Mouse (Mus musculus) midbrain, postnatal 0 days (tissue): ENCODE data around the gene Ccl27b. TPM values are rescaled to one million over a fixed set of nuclear protein-coding genes. Genes with fewer than 3 reads are reported as not detected.
"Not testable (repeated sequence)": the region's sequence is repeated elsewhere in the genome, so short reads cannot be mapped to it uniquely, and the experiment has no call there.

Source experiments
- ATAC-seq: fragments of 200-750 bp; cut with Nextera tagmentation; 2 replicates; pipeline ENCODE4 v1.8.0; 2017; ENCODE audit warnings: moderate number of reproducible peaks, mild to moderate bottlenecking, moderate TSS enrichment, moderate library complexity; ENCODE audit not compliant: low FRiP score
- DNase-seq: peaks from one replicate; pipeline ENCODE4 v3.0.0-alpha.2; 2015; ENCODE audit warnings: low spot score
- H3K27ac ChIP-seq: fragments of 300-500 bp; sonication (generic); 2 replicates; pipeline ENCODE4 v1.5.1; 2014; ENCODE audit warnings: low read depth, mild to moderate bottlenecking, low read length, mixed read lengths
- H3K27me3 ChIP-seq: fragments of 300-500 bp; sonication (generic); 2 replicates; pipeline ENCODE4 v1.6.1; 2014; ENCODE audit warnings: low read length, control low read depth, mixed read lengths; ENCODE audit not compliant: insufficient read depth
- H3K36me3 ChIP-seq: fragments of 300-500 bp; sonication (generic); 2 replicates; pipeline ENCODE4 v1.6.1; 2014; ENCODE audit warnings: low read length, control low read depth, mixed read lengths; ENCODE audit not compliant: insufficient read depth
- H3K4me1 ChIP-seq: fragments of 300-500 bp; sonication (generic); 2 replicates; pipeline ENCODE4 v1.6.1; 2014; ENCODE audit warnings: mild to moderate bottlenecking, control low read depth, antibody characterized with exemption, low read length, mixed read lengths; ENCODE audit not compliant: insufficient read depth
- H3K4me2 ChIP-seq: fragments of 300-500 bp; sonication (generic); 2 replicates; pipeline ENCODE4 v1.6.1; 2014; ENCODE audit warnings: low read depth, mild to moderate bottlenecking, low read length, mixed read lengths; ENCODE audit not compliant: poor library complexity, severe bottlenecking
- H3K4me3 ChIP-seq: fragments of 300-500 bp; sonication (generic); 2 replicates; pipeline ENCODE4 v1.5.1; 2014; ENCODE audit warnings: low read depth, mild to moderate bottlenecking, low read length, moderate library complexity
- H3K9ac ChIP-seq: fragments of 300-500 bp; sonication (generic); replicated peaks from 2 replicates; pipeline ENCODE4 v1.6.1; 2014; ENCODE audit warnings: mild to moderate bottlenecking, low read length, moderate library complexity, mixed read lengths; ENCODE audit not compliant: poor library complexity, severe bottlenecking
- H3K9me3 ChIP-seq: fragments of 300-500 bp; sonication (generic); 2 replicates; pipeline ENCODE4 v1.6.1; 2016; ENCODE audit warnings: low read length, control low read depth
- WGBS: fragments of 180-500 bp; shearing (Covaris S2); extraction: QIAGEN DNeasy Blood & Tissue Kit; methylation state at CpG from one replicate; pipeline ENCODE4 v1.1.7; 2014; 5-methylcytosine and 5-hydroxymethylcytosine counted together
- polyA plus RNA-seq: library from polyadenylated mRNA; unstranded; fragments of >200 nt; fragmentation: Nextera tagmentation; extraction: Ambion mirVana; gene quantifications from 2 replicates; pipeline ENCODE4 v1.2.1, GENCODE M21; 2015
- total RNA-seq: library from RNA; depleted of rRNA; stranded (reverse); fragments of >200 nt; gene quantifications from 2 replicates; pipeline ENCODE4 v1.2.3, GENCODE M21; 2014; rRNA removed

Ccl27b gene
- total RNA-seq: not detected in 2 replicates
- 0.86 TPM in 1 of 2 replicates, not detected in the other for polyA plus RNA-seq

GRCm38 (mm10) chr4:42654951-42655350 is at the start of gene Ccl27b:
Ccl27b (plus strand) TSS chr4:42655251.
- no CpG with 5 or more reads among the region's 9 CpGs for whole genome bisulfite sequencing

GRCm38 (mm10) chr4:42611895-42612294 is 43.2 kb upstream of the Ccl27b start, which contains the start of gene Gm10591:
Gm10591 (plus strand) TSS chr4:42612195.
- H3K4me3 ChIP-seq, H3K27ac ChIP-seq, H3K4me2 ChIP-seq, H3K27me3 ChIP-seq, H3K9ac ChIP-seq, DNase-seq, ATAC-seq, H3K36me3 ChIP-seq, H3K9me3 ChIP-seq, H3K4me1 ChIP-seq: not testable (repeated sequence)
- WGBS: no CpG with 5 or more reads among the region's 5 CpGs

More at GRCm38 (mm10) chr4:42654951-42655350, at the start of gene Ccl27b:
- not testable (repeated sequence) for H3K27me3 ChIP-seq, H3K27ac ChIP-seq, H3K9ac ChIP-seq, H3K4me1 ChIP-seq, DNase-seq, H3K4me3 ChIP-seq, ATAC-seq, H3K36me3 ChIP-seq, H3K9me3 ChIP-seq, H3K4me2 ChIP-seq

- H3K27ac ChIP-seq, ATAC-seq, H3K36me3 ChIP-seq, H3K4me2 ChIP-seq, DNase-seq, H3K27me3 ChIP-seq, H3K9ac ChIP-seq, H3K4me3 ChIP-seq, H3K4me1 ChIP-seq, H3K9me3 ChIP-seq: not testable (repeated sequence)
- no CpG with 5 or more reads among the region's 8 CpGs for WGBS
Measured at GRCm38 (mm10) chr4:42629419-42629818, 25.6 kb upstream of the Ccl27b start, which contains the start of gene Gm2564. Gm2564 (plus strand) TSS chr4:42629719.

GRCm38 (mm10) chr4:42661793-42662192 is 6.7 kb downstream of the Ccl27b start, which contains the start of gene Il11ra2:
Il11ra2 (minus strand) TSS chr4:42661893.
- WGBS: no CpG with 5 or more reads among the region's 3 CpGs
- H3K27me3 ChIP-seq, DNase-seq, H3K9ac ChIP-seq, H3K4me3 ChIP-seq, H3K9me3 ChIP-seq, H3K36me3 ChIP-seq, ATAC-seq, H3K4me1 ChIP-seq, H3K27ac ChIP-seq, H3K4me2 ChIP-seq: not testable (repeated sequence)

- H3K27ac ChIP-seq, H3K4me3 ChIP-seq, H3K9ac ChIP-seq, H3K27me3 ChIP-seq, ATAC-seq, H3K36me3 ChIP-seq, H3K4me2 ChIP-seq, DNase-seq, H3K9me3 ChIP-seq, H3K4me1 ChIP-seq: not testable (repeated sequence)
- no CpG with 5 or more reads among the region's 4 CpGs for WGBS
Measured at GRCm38 (mm10) chr4:42675415-42675814, 20.4 kb downstream of the Ccl27b start.

GRCm38 (mm10) chr4:42679365-42679764 is 24.3 kb downstream of the Ccl27b start:
- H3K4me2 ChIP-seq, H3K36me3 ChIP-seq, H3K9ac ChIP-seq, DNase-seq, H3K27me3 ChIP-seq, H3K4me1 ChIP-seq, H3K27ac ChIP-seq, H3K4me3 ChIP-seq, ATAC-seq, H3K9me3 ChIP-seq: not testable (repeated sequence)
- no CpG with 5 or more reads among the region's 7 CpGs for WGBS

- DNase-seq, H3K4me3 ChIP-seq, H3K27me3 ChIP-seq, H3K27ac ChIP-seq, H3K9ac ChIP-seq, H3K9me3 ChIP-seq, ATAC-seq, H3K4me1 ChIP-seq, H3K36me3 ChIP-seq, H3K4me2 ChIP-seq: not testable (repeated sequence)
- no CpG with 5 or more reads among the region's 32 CpGs for WGBS
Measured at GRCm38 (mm10) chr4:42680374-42681356, 25.6 kb downstream of the Ccl27b start.

GRCm38 (mm10) chr4:42681473-42682182 is 26.6 kb downstream of the Ccl27b start:
- H3K9ac ChIP-seq, DNase-seq, H3K27me3 ChIP-seq, H3K4me2 ChIP-seq, H3K36me3 ChIP-seq, H3K27ac ChIP-seq, H3K4me1 ChIP-seq, H3K4me3 ChIP-seq, H3K9me3 ChIP-seq: not testable (repeated sequence)
- ATAC-seq: peak; percentile 63; the same call in 1 of the 2 replicates
- no CpG with 5 or more reads among the region's 66 CpGs for WGBS
